Mouse (Mus musculus): ENCODE data around the gene Kif23. TPM values are rescaled to one million over a fixed set of nuclear protein-coding genes. Genes with fewer than 3 reads are reported as not detected.

Kif23 gene
- polyA plus RNA-seq, 1 experiment, result 182 TPM

DNA sequence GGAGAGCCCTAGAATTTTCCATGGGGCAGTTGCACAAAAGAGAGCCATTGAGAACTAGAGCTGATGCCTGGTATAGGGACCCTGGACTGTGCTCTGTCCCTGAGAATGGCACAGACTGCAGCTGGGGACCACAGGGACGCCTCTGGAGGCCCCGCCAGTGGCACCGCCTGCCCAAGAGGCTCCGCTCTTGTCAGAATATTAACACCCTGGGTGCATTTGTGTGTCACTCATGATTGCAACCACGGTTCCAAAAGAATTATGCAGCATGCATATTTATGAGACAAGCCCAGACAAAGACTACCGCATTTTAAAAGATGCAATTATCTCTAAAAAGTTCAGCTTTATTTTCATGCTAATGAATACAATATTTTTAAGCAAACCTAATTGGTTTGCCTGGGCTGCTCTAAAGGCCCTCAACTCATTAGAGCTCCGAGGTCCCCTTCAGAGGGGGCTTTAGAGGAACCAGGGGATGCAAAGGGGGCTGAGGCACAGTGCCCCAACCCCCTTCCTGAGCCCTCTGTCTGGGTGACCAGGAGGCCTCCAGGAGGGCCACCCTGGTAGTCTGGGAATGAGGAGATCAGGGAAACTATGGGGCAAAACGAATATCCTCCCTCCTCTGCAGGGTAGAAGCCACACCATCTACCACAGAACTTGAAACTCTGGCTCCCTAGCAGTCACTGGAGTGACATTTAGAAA is 74.2 kb downstream of the Kif23 start:
- Histone ChIP-seq H3K4me3 (ENCODE audit: low read depth, low read length) (no peak overlapping the region), H3K27me3 (ENCODE audit: control insufficient read depth, insufficient read depth, low read length, poor library complexity, severe bottlenecking) (no peaks in the 10 kb centered on the region), H3K27ac (ENCODE audit: insufficient read depth, low read length) (no peak overlapping the region), H3K9ac (ENCODE audit: low read depth, poor library complexity, severe bottlenecking) (no peak overlapping the region), H3K4me1 (ENCODE audit: control insufficient read depth, insufficient read depth, low read length) (peaks cover 1% of the 10 kb centered on the region), H3K9me3 (replicated peaks; ENCODE audit: control insufficient read depth, insufficient read depth, low read length, poor library complexity, severe bottlenecking) (peaks cover 3% of the 10 kb centered on the region; the same call in 1 of the 2 replicates), H3K36me3 (ENCODE audit: control insufficient read depth, insufficient read depth, low read length, poor library complexity, severe bottlenecking) (no peaks in the 10 kb centered on the region)
- TF ChIP-seq EP300 (IDR thresholded peaks at IDR 0.05; ENCODE audit: insufficient read depth, low read depth, low read length) (no peak), CTCF (IDR thresholded peaks at IDR 0.05; ENCODE audit: low read depth, low read length) (no peak), POLR2A (IDR thresholded peaks at IDR 0.05; ENCODE audit: insufficient read depth, low read length) (no peak)

DNA sequence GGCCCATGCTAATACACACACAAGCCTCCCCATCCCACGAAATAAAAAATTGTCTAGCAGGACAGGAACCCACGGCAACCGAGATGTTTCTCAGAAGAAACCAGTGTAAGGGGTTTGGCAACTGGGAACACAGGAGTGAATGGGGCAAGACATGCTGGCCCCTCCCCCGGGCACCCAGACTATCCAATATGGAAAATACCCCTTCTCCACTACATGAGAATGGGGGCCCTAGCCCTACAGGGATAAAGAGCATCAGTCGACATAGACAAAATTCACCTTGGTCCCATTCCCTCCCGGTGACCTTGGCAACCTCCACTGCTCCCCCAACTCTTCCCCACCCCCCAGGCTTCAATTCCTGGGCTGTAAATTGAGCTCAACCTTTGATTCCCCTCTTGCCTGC is 74.7 kb downstream of the Kif23 start:
- Histone ChIP-seq H3K9ac (ENCODE audit: low read depth, poor library complexity, severe bottlenecking) (no peak overlapping the region), H3K27ac (ENCODE audit: insufficient read depth, low read length) (no peak overlapping the region), H3K36me3 (ENCODE audit: control insufficient read depth, insufficient read depth, low read length, poor library complexity, severe bottlenecking) (no peaks in the 10 kb centered on the region), H3K9me3 (replicated peaks; ENCODE audit: control insufficient read depth, insufficient read depth, low read length, poor library complexity, severe bottlenecking) (peaks cover 3% of the 10 kb centered on the region; the same call in 1 of the 2 replicates), H3K4me1 (ENCODE audit: control insufficient read depth, insufficient read depth, low read length) (peaks cover 1% of the 10 kb centered on the region), H3K27me3 (ENCODE audit: control insufficient read depth, insufficient read depth, low read length, poor library complexity, severe bottlenecking) (no peaks in the 10 kb centered on the region), H3K4me3 (ENCODE audit: low read depth, low read length) (no peak overlapping the region)
- TF ChIP-seq EP300 (IDR thresholded peaks at IDR 0.05; ENCODE audit: insufficient read depth, low read depth, low read length) (no peak), CTCF (IDR thresholded peaks at IDR 0.05; ENCODE audit: low read depth, low read length) (no peak), POLR2A (IDR thresholded peaks at IDR 0.05; ENCODE audit: insufficient read depth, low read length) (no peak)

DNA sequence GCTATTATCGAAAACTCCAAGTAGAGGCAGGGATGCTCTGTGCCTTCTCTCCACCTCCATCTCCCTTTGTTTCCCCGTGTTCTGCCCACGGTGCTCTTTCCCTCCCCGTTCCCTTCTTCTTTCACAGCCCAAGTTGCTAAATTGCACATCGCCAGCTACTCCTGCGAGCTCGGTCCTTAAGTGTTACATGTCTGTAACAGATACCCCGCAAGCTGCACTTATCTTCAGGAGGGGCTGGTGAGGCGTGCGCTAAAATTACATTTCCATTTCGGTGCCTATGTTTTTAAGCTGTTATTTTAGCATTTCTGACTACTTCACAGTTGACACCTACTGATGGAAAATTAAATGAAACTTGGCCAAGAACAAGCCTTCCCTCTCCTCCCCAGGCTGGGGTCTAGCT is 78.9 kb downstream of the Kif23 start:
- H3K36me3 ChIP-seq (ENCODE audit: control insufficient read depth, insufficient read depth, low read length, poor library complexity, severe bottlenecking), result no peaks in the 10 kb centered on the region
- no peaks in the 10 kb centered on the region for H3K27me3 ChIP-seq (ENCODE audit: control insufficient read depth, insufficient read depth, low read length, poor library complexity, severe bottlenecking)
- no peaks in the 10 kb centered on the region for H3K4me1 ChIP-seq (ENCODE audit: control insufficient read depth, insufficient read depth, low read length)
- H3K4me3 ChIP-seq (ENCODE audit: low read depth, low read length), result no peak overlapping the region
- H3K9ac ChIP-seq (ENCODE audit: low read depth, poor library complexity, severe bottlenecking), result no peak overlapping the region
- H3K27ac ChIP-seq (ENCODE audit: insufficient read depth, low read length), result no peak overlapping the region
- H3K9me3 ChIP-seq (replicated peaks; ENCODE audit: control insufficient read depth, insufficient read depth, low read length, poor library complexity, severe bottlenecking), result peaks cover 3% of the 10 kb centered on the region
- no peak for TF ChIP-seq CTCF (IDR thresholded peaks at IDR 0.05; ENCODE audit: low read depth, low read length)
- no peak for TF ChIP-seq EP300 (IDR thresholded peaks at IDR 0.05; ENCODE audit: insufficient read depth, low read depth, low read length)
- no peak for TF ChIP-seq POLR2A (IDR thresholded peaks at IDR 0.05; ENCODE audit: insufficient read depth, low read length)

Other genes with a start within 250 kb of the Kif23 start
- gene Rplp1, start 32.2 kb downstream of the Kif23 start, polyA plus RNA-seq (2011; ENCODE audit: insufficient read depth, insufficient read length, low read depth, missing spikeins), result 6,021 and 6,375 TPM in 2 replicates
- 0.93 and 1.6 TPM in 2 replicates for gene Paqr5, start 80.1 kb upstream of the Kif23 start, polyA plus RNA-seq (2011; ENCODE audit: insufficient read depth, insufficient read length, low read depth, missing spikeins)
- gene Glce, start 175.9 kb upstream of the Kif23 start, polyA plus RNA-seq (2011; ENCODE audit: insufficient read depth, insufficient read length, low read depth, missing spikeins), result 19.9 TPM in 2 replicates